Mouse (Mus musculus) G1E (cell line): Measurements from ENCODE around the gene Ssmem1.

Experiments
- CTCF ChIP-seq: IDR thresholded peaks from 2 replicates; pipeline ENCODE4 v1.5.1; 2012; ENCODE audit warnings: low read depth, low read length, inconsistent platforms, mixed read lengths
- GATA1 ChIP-seq: IDR thresholded peaks from 2 replicates; pipeline ENCODE4 v1.6.1; 2012; ENCODE audit warnings: borderline replicate concordance, low read length, inconsistent platforms, mixed read lengths
- POLR2AphosphoS5 ChIP-seq: IDR thresholded peaks from 2 replicates; pipeline ENCODE4 v1.6.1; 2012; ENCODE audit warnings: low read depth, low read length, inconsistent platforms; ENCODE audit not compliant: insufficient replicate concordance
- TAL1 ChIP-seq: conservative IDR thresholded peaks from 2 replicates; pipeline ENCODE4 v1.6.1; 2012; ENCODE audit warnings: low read depth, low read length, inconsistent platforms, mixed read lengths

- TF ChIP-seq TAL1 (no peak), POLR2AphosphoS5 (no peak), CTCF (no peak), GATA1 (no peak)
Observed at GRCm38 (mm10) chr6:30468684-30469083, 41.0 kb upstream of the Ssmem1 start.
